Mouse (Mus musculus) CH12.LX (cell line): ENCODE measurements around the gene Olfr368. TPM values are rescaled to one million over a fixed set of nuclear protein-coding genes. Genes with fewer than 3 reads are reported as not detected.
A peak's percentile ranks its signal among the peaks of the same experiment; 100 is the strongest.

Experiments used
- DNase-seq: peaks from one replicate; pipeline ENCODE4 v3.0.0-alpha.2; 2013; ENCODE audit errors: extremely low read depth
- H3K27ac ChIP-seq: 2 replicates; pipeline ENCODE4 v1.5.1; 2012; ENCODE audit warnings: low read depth, mild to moderate bottlenecking, control low read depth, moderate library complexity; ENCODE audit not compliant: insufficient read depth
- H3K27me3 ChIP-seq: replicated peaks from 2 replicates; pipeline ENCODE3; 2012; ENCODE audit warnings: inconsistent platforms
- H3K36me3 ChIP-seq, 2 experiments: replicated peaks in 1 of 2; 2 replicates each; pipeline versions ENCODE3 to v1.6.1; 2012; ENCODE audit warnings: inconsistent platforms in 1 of 2, low read length in 1 of 2, mild to moderate bottlenecking in 1 of 2, mixed read lengths in 1 of 2, moderate library complexity in 1 of 2; ENCODE audit not compliant: control insufficient read depth in 1 of 2, insufficient read depth in 1 of 2
- H3K4me1 ChIP-seq, 2 experiments: 2 replicates each; pipeline ENCODE4 v1.6.1; 2012; ENCODE audit warnings: inconsistent platforms in 1 of 2, moderate library complexity in 1 of 2; ENCODE audit not compliant: insufficient read depth in 2 of 2, control insufficient read depth in 1 of 2
- H3K4me2 ChIP-seq: 2 replicates; pipeline ENCODE4 v1.6.1; 2012; ENCODE audit warnings: low read depth, mild to moderate bottlenecking, control low read depth; ENCODE audit not compliant: poor library complexity, insufficient read depth, severe bottlenecking
- H3K4me3 ChIP-seq, 3 experiments: fragments of 150-350 bp in 1 of 3; sonication (generic) in 1 of 3; replicated peaks in 1 of 3; 2 replicates each; pipeline versions ENCODE3 to v1.5.1; 2011 to 2012; ENCODE audit warnings: low read depth in 2 of 3, low read length in 2 of 3, mild to moderate bottlenecking in 2 of 3, moderate library complexity in 2 of 3, control low read depth in 1 of 3, improper control_type of control experiment in 1 of 3, inconsistent platforms in 1 of 3, mixed read lengths in 1 of 3; ENCODE audit not compliant: poor library complexity in 1 of 3
- H3K79me2 ChIP-seq: replicated peaks from 2 replicates; pipeline ENCODE4 v1.6.1; 2012; ENCODE audit warnings: mild to moderate bottlenecking, moderate library complexity; ENCODE audit not compliant: control insufficient read depth, poor library complexity, insufficient read depth, severe bottlenecking; ENCODE audit errors: extremely low read depth
- H3K9ac ChIP-seq: 2 replicates; pipeline ENCODE4 v1.6.1; 2012; ENCODE audit warnings: low read depth, mild to moderate bottlenecking, control low read depth, moderate library complexity; ENCODE audit not compliant: insufficient read depth
- H3K9me3 ChIP-seq: replicated peaks from 2 replicates; pipeline ENCODE3; 2012; ENCODE audit warnings: low read length, inconsistent platforms, mixed read lengths
- BHLHE40 ChIP-seq: IDR thresholded peaks from 2 replicates; pipeline ENCODE4 v1.6.1; 2011; ENCODE audit warnings: mild to moderate bottlenecking, low read depth, low read length, improper control_type of control experiment
- CHD1 ChIP-seq: IDR thresholded peaks from 2 replicates; pipeline ENCODE4 v1.6.1; 2012; ENCODE audit warnings: low read depth, low read length, improper control_type of control experiment, inconsistent platforms
- CTCF ChIP-seq, 2 experiments: IDR thresholded peaks in 1 of 2; conservative IDR thresholded peaks in 1 of 2; 2 replicates each; pipeline ENCODE4 v1.5.1; 2011 to 2012; ENCODE audit warnings: low read depth in 2 of 2, low read length in 2 of 2, improper control_type of control experiment in 1 of 2, inconsistent platforms in 1 of 2, mild to moderate bottlenecking in 1 of 2, moderate library complexity in 1 of 2
- E2F4 ChIP-seq: IDR thresholded peaks from 2 replicates; pipeline ENCODE4 v1.6.1; 2011; ENCODE audit warnings: low read depth, low read length, improper control_type of control experiment; ENCODE audit not compliant: insufficient replicate concordance
- ELF1 ChIP-seq: IDR thresholded peaks from 2 replicates; pipeline ENCODE4 v1.6.1; 2014; ENCODE audit warnings: low read depth, mild to moderate bottlenecking, inconsistent platforms, low read length, improper control_type of control experiment
- EP300 ChIP-seq: IDR thresholded peaks from 2 replicates; pipeline ENCODE4 v1.6.1; 2011; ENCODE audit warnings: low read length, improper control_type of control experiment
- GABPA ChIP-seq: IDR thresholded peaks from 2 replicates; pipeline ENCODE4 v1.6.1; 2012; ENCODE audit warnings: low read depth, low read length, improper control_type of control experiment, inconsistent platforms; ENCODE audit not compliant: insufficient replicate concordance
- IRF4 ChIP-seq: IDR thresholded peaks from 2 replicates; pipeline ENCODE4 v1.6.1; 2014; ENCODE audit warnings: low read depth, mild to moderate bottlenecking, inconsistent platforms, low read length, improper control_type of control experiment
- JUND ChIP-seq: conservative IDR thresholded peaks from 2 replicates; pipeline ENCODE4 v1.6.1; 2011; ENCODE audit warnings: low read depth, low read length, improper control_type of control experiment
- KAT2A ChIP-seq: IDR thresholded peaks from 2 replicates; pipeline ENCODE4 v1.6.1; 2012; ENCODE audit warnings: low read length, improper control_type of control experiment, inconsistent platforms; ENCODE audit not compliant: insufficient replicate concordance
- MAFK ChIP-seq: IDR thresholded peaks from 2 replicates; pipeline ENCODE4 v1.6.1; 2011; ENCODE audit warnings: low read length, improper control_type of control experiment; ENCODE audit not compliant: insufficient replicate concordance
- MAZ ChIP-seq: IDR thresholded peaks from 2 replicates; pipeline ENCODE4 v1.6.1; 2012; ENCODE audit warnings: low read depth, mild to moderate bottlenecking, inconsistent platforms, low read length, improper control_type of control experiment, moderate library complexity
- MEF2A ChIP-seq: IDR thresholded peaks from 2 replicates; pipeline ENCODE4 v1.6.1; 2014; ENCODE audit warnings: low read depth, mild to moderate bottlenecking, inconsistent platforms, low read length, improper control_type of control experiment, borderline replicate concordance
- MYC ChIP-seq: IDR thresholded peaks from 2 replicates; pipeline ENCODE4 v1.6.1; 2011; ENCODE audit warnings: low read depth, mild to moderate bottlenecking, improper control_type of control experiment, low read length
- NELFE ChIP-seq: IDR thresholded peaks from 2 replicates; pipeline ENCODE4 v1.6.1; 2011; ENCODE audit warnings: low read depth, low read length, improper control_type of control experiment
- NRF1 ChIP-seq: IDR thresholded peaks from 2 replicates; pipeline ENCODE4 v1.6.1; 2014; ENCODE audit warnings: low read depth, mild to moderate bottlenecking, inconsistent platforms, low read length, improper control_type of control experiment, moderate library complexity
- PAX5 ChIP-seq: IDR thresholded peaks from 2 replicates; pipeline ENCODE4 v1.6.1; 2012; ENCODE audit warnings: low read length, inconsistent platforms, mixed read lengths
- RAD21 ChIP-seq: IDR thresholded peaks from 2 replicates; pipeline ENCODE4 v1.6.1; 2011; ENCODE audit warnings: low read depth, mild to moderate bottlenecking, low read length, improper control_type of control experiment, moderate library complexity
- RCOR1 ChIP-seq: conservative IDR thresholded peaks from 2 replicates; pipeline ENCODE4 v1.6.1; 2012; ENCODE audit warnings: low read depth, mild to moderate bottlenecking, inconsistent platforms, low read length, improper control_type of control experiment
- TBP ChIP-seq: conservative IDR thresholded peaks from 2 replicates; pipeline ENCODE4 v1.6.1; 2011; ENCODE audit warnings: low read depth, low read length, improper control_type of control experiment
- TCF12 ChIP-seq: IDR thresholded peaks from 2 replicates; pipeline ENCODE4 v1.6.1; 2014; ENCODE audit warnings: low read depth, mild to moderate bottlenecking, inconsistent platforms, low read length, improper control_type of control experiment
- UBTF ChIP-seq: IDR thresholded peaks from 2 replicates; pipeline ENCODE4 v1.6.1; 2012; ENCODE audit warnings: low read depth, mild to moderate bottlenecking, inconsistent platforms, low read length, improper control_type of control experiment, moderate library complexity
- USF2 ChIP-seq: conservative IDR thresholded peaks from 2 replicates; pipeline ENCODE4 v1.6.1; 2011; ENCODE audit warnings: low read depth, low read length, improper control_type of control experiment
- ZNF384 ChIP-seq: IDR thresholded peaks from 2 replicates; pipeline ENCODE4 v1.6.1; 2012; ENCODE audit warnings: low read depth, low read length, improper control_type of control experiment, inconsistent platforms
- dilution Hi-C: fragments of 300-500 bp; cut with MboI; formaldehyde crosslinking; loops from 2 replicates; pipeline ENCODE4 v1.14.3; 2020; ENCODE audit warnings: low sequenced_read_pairs; ENCODE audit not compliant: extremely low pct_unique_long_range_greater_than_20kb, extremely low pct_ligation_motif_present
- in situ Hi-C: fragments of 300-500 bp; cut with MboI; formaldehyde crosslinking; loops from 3 replicates; pipeline ENCODE4 v1.14.3; 2019; ENCODE audit warnings: low sequenced_read_pairs, low pct_ligation_motif_present, low pct_unique_long_range_greater_than_20kb, mixed read lengths
- polyA plus RNA-seq: library from polyadenylated mRNA; unstranded; fragments of >175 nt; gene quantifications from 2 replicates; pipeline ENCODE4 v1.2.1, GENCODE M21; 2012; ENCODE audit warnings: low read depth; ENCODE audit not compliant: insufficient read length
- total RNA-seq, 2 experiments: library from RNA; depleted of rRNA; stranded (reverse); fragments of 300-350 nt in 1 of 2; fragments of >200 nt in 1 of 2; gene quantifications; 2 replicates each; pipeline ENCODE4 v1.2.3; 2012 to 2014

The Olfr368 gene
- total and polyA plus RNA-seq, 3 experiments: not detected

DNA sequence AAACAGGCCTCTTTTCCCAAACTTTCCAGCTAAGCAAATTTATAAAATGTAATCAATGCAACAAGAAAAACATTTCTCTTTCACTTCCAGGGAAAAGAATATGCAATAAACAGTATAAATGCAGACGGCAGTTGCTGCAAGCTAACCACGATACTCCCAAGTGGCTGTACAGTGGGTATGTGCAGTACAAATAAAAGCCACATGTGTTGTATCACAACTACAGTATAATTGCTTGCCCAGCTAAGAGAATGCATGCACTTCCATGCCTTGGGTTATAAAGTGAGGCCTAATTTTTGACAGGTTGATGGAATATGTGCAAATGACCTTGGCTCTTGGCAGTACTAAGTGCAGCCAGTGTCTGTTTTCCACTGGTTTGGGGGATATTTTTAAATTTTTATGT, 44.3 kb downstream of the Olfr368 start:
- no peaks in the 10 kb centered on the region for H3K27me3 ChIP-seq
- H3K27ac ChIP-seq: no peak overlapping the region
- dilution Hi-C loops: no loop called here
- no peak overlapping the region for H3K4me2 ChIP-seq
- no peak overlapping the region for H3K4me3 ChIP-seq
- peaks cover 0 to 5% of the 10 kb centered on the region in 2 experiments; a peak in 1 of 4 replicates for H3K4me1 ChIP-seq
- in situ Hi-C loops: loop anchor here (10.0 kb wide), 1 partner anchor 404 kb away; the partner anchor contains the start of gene Crb2
- H3K36me3 ChIP-seq: peaks cover 2 to 19% of the 10 kb centered on the region in 2 experiments
- no peaks in the 10 kb centered on the region for H3K9me3 ChIP-seq
- no peaks in the 10 kb centered on the region for H3K79me2 ChIP-seq
- DNase-seq: no peak
- TF ChIP-seq CHD1 (no peak), MEF2A (no peak), UBTF (no peak), ELF1 (no peak), NRF1 (no peak), TBP (no peak), NELFE (no peak), PAX5 (no peak)
- H3K9ac ChIP-seq: no peak overlapping the region

DNA sequence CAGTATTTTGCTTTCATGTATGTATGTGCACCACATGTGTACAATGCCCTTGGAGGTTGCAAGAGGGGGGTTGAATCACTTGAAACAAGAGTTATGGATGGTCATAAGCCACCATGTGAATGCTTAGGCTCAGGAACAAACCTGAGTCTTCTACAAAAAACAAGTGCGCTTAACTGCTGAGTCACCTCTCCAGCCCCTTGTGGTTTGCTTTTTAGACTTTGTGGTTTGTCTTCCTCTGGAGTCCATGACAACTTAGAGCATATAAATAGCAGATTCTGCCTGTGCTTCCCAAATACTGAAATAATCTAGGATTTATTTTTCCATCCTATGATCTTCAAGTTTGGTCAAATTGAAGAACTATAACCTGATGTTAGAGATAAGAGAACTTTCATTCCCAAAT, 49.7 kb downstream of the Olfr368 start:
- H3K4me1 ChIP-seq: peaks cover 0 to 10% of the 10 kb centered on the region in 2 experiments; a peak in 2 of 4 replicates
- DNase-seq: peak; percentile 47
- H3K4me3 ChIP-seq: no peak overlapping the region
- TF ChIP-seq MAFK (no peak), E2F4 (no peak)
- no peaks in the 10 kb centered on the region for H3K79me2 ChIP-seq
- H3K27me3 ChIP-seq: no peaks in the 10 kb centered on the region
- H3K4me2 ChIP-seq: no peak overlapping the region
- peaks cover 16 to 43% of the 10 kb centered on the region in 2 experiments for H3K36me3 ChIP-seq
- no peaks in the 10 kb centered on the region for H3K9me3 ChIP-seq
- in situ Hi-C loops: loop anchor here (10.0 kb wide), 1 partner anchor 399 kb away; the partner anchor contains the start of gene Crb2
- no peak overlapping the region for H3K27ac ChIP-seq
- dilution Hi-C loops: no loop called here
- H3K9ac ChIP-seq: no peak overlapping the region

DNA sequence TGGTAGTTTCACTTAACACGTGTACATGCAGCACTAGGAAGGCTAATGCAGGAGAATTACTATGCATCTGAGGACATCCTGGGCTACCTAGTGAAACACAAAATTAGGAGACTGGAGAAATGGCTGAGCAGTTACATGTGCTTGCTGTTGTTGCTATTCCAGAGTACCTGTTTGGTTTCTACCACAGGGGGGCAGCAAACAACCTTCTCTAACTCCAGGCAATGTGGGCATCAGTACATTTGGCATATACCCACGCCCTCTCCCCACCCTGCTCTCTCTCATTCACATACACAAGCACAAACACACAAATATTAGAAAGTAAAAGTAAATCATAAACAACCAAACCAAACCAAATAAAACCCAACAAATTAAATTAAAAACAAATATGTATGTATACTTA, 53.9 kb downstream of the Olfr368 start:
- peaks cover 0 to 9% of the 10 kb centered on the region in 2 experiments; a peak in 2 of 4 replicates for H3K4me1 ChIP-seq
- DNase-seq: peak; percentile 74
- TF ChIP-seq RCOR1: no peak
- TF ChIP-seq MYC: peak; percentile 90; the same call in 1 of the 2 replicates
- TF ChIP-seq RAD21: peak; percentile 69
- no peak for TF ChIP-seq PAX5
- no peak for TF ChIP-seq MAZ
- TF ChIP-seq TCF12: no peak
- TF ChIP-seq USF2: no peak
- no peak for TF ChIP-seq KAT2A
- no peak for TF ChIP-seq EP300
- no peak for TF ChIP-seq MAFK
- TF ChIP-seq GABPA: no peak
- no peak for TF ChIP-seq IRF4
- TF ChIP-seq BHLHE40: no peak
- TF ChIP-seq MEF2A: no peak
- TF ChIP-seq CTCF (conservative IDR thresholded peaks at IDR 0.05 in 1 of 2, IDR thresholded peaks at IDR 0.05 in 1 of 2; ENCODE audit: low read depth in 2 of 2, low read length in 2 of 2): peak; percentile 68 to 82
- no peak for TF ChIP-seq TBP
- TF ChIP-seq JUND: no peak
- TF ChIP-seq ZNF384: no peak
- H3K4me2 ChIP-seq: no peak overlapping the region
- H3K9ac ChIP-seq: no peak overlapping the region
- no peak overlapping the region for H3K27ac ChIP-seq
- in situ Hi-C loops: loop anchor here (10.0 kb wide), 1 partner anchor 95 kb away; no protein-coding TSS in a partner anchor
- H3K27me3 ChIP-seq: no peaks in the 10 kb centered on the region
- no peaks in the 10 kb centered on the region for H3K79me2 ChIP-seq
- H3K9me3 ChIP-seq: no peaks in the 10 kb centered on the region
- peaks cover 27 to 58% of the 10 kb centered on the region in 2 experiments for H3K36me3 ChIP-seq
- no peak overlapping the region for H3K4me3 ChIP-seq
- dilution Hi-C loops: no loop called here
